Mouse (Mus musculus) ES-Bruce4 (cell line): Measurements from ENCODE around the gene Zfp112.

Source experiments
- CTCF ChIP-seq: IDR thresholded peaks from one replicate; pipeline ENCODE4 v1.8.1; 2011; ENCODE audit warnings: low read depth, low read length
- EP300 ChIP-seq: IDR thresholded peaks from 2 replicates; pipeline ENCODE4 v1.6.1; 2011; ENCODE audit warnings: low read depth, low read length; ENCODE audit not compliant: insufficient read depth
- POLR2A ChIP-seq: IDR thresholded peaks from one replicate; pipeline ENCODE4 v1.8.1; 2011; ENCODE audit warnings: low read length; ENCODE audit not compliant: insufficient read depth

GRCm38 (mm10) chr7:24133996-24134828 is 22.1 kb downstream of the Zfp112 start, which contains the start of gene Zfp235:
- TF ChIP-seq POLR2A (peak; percentile 58), CTCF (no peak), EP300 (no peak)
